Mouse (Mus musculus) CD8-positive naive resting alpha-beta T cell, adult 57 days (primary cell): ENCODE results near the gene Ftl1. TPM values are rescaled to one million over a fixed set of nuclear protein-coding genes. Genes with fewer than 3 reads are reported as not detected.

Source experiments
- total RNA-seq: library from RNA; stranded (reverse); gene quantifications from one replicate; pipeline ENCODE4 v1.2.4, GENCODE M21; 2023

Ftl1 gene
- 405 TPM for total RNA-seq

DNA sequence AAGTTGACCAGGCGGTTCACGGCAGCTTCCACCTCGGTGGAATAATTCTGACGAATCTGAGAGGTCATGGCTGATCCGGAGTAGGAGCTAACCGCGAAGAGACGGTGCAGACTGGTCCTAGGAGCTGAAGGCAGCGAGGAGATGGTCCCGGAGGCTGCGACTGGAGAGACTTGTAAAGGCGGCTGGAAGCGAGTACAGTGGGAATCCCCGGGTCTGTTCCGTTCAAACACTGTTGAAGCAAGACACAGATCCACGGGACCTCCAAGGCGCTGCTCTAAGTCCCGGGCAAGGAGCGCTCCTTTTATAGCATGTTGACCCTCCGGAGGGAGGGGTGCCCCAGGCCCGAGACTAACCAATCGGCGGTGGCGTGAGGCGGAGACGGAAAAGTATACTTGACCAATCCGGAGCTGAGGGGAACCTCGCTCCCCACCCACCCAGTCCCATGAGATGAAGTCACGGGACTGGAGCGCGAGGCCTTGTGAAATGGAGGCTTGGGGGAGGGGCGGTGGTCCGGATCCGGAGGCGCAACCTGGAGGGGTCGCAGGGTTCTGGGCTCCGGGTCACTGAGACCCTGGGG lies at the start of gene Ftl1:
Ftl1 (minus strand) TSS at position 321 of the 577 bp plus-strand sequence.

DNA sequence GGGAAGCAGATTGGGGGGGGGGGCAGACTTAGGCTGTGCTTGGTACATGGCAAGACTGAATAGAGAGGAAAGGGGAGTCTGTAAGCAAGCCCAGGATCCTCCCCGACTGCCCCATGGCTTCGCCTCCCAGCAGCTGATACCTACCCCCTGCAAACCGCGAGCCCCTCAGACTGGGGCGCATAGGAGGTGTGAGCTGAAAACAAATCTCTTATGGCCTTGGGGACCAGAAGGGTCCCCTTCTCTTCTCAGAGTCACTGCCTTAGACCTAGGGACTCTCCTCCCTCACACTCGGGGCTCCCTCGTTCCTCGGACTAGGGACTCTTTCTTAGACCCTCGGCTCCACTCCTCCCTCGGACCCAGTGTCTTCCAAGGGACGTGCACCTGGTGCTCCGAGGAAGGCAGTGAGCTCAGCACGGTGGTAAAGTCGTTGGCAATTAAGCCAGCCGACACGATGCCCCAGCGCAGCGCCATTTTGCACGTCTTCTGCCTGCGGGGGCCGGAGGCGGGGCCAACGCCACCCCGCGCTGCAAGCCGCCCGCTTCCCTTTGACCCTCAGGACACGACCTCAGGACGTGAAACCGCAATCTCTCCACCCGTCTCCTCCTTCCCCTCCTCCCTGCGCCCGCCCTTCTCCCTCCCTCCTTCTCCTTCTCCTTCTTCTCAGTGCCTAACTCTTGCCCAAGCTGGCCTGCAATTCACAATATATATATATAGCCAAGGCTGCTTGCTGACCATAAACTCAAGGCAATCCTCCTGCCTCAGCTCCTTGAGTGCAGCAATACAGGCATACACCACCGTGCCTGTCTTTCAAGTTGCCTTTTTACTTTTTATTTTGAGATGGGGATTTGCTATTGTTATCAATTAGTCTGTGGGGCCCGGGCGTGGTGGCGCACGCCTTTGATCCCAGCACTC lies 28.9 kb upstream of the Ftl1 start, which contains the start of gene Dhdh:
Dhdh (minus strand) TSS at position 513 of the 912 bp plus-strand sequence.

DNA sequence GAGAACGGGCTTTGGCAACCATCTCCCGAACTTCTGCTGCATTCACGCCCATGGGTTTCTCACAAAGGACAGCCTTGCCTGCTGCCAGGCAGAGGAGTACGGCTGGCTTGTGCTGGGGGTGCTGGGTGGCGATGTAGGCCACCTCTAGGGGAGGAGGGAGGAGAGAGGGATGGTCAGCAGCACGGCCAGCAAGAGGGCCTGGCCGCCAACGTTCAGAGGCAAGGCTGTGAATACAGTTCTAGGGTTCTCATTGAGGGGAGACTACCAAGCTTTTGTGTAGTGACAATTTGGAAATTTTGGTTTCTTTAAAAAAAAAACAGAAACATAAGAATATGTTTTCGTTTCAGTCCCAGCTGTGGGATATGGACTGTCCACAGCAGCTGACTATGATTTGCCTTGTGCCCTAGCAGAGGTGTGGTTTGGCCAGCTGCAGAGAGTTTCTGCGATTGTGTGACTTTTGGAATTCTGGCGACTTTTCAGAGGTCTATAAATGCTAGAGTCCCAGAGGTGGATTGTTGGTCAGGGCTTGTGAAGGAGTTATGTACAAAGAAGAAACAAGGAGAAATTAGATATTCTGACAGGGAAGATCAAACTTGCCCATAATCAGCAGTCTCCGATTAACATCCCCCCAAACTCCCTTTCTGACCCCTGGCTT lies 27.2 kb upstream of the Ftl1 start, which contains the start of gene Gm45808:
Gm45808 (minus strand) TSS at position 51 of the 655 bp plus-strand sequence.

DNA sequence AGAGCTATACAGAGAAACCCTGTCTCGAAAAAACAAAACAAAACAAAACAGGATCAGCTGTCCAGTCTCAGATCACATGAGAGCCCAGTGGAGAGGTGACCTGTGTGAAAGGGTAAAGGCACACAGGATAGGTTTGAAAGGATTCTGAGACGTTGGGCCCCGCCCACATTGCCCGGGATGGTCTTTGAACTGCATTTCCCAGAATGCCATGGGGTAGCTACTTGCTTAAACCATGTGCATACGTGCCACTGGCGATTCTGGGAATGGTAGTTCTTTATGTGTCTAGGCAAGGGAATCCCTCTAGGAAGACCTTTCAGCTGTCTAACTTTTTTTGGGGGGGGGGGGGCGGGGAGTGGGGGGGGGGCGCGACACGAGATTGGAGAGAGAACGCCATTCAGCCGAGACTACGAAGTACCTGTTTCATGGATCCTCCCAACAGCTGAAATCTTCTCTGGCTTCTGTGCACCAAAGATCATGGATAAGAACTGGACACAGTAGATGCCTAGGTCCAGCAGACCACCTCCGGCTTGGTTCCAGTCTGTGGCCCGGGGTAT lies 21.8 kb upstream of the Ftl1 start, which contains the start of gene Tulp2:
Tulp2 (plus strand) TSS at position 504 of the 554 bp plus-strand sequence.

DNA sequence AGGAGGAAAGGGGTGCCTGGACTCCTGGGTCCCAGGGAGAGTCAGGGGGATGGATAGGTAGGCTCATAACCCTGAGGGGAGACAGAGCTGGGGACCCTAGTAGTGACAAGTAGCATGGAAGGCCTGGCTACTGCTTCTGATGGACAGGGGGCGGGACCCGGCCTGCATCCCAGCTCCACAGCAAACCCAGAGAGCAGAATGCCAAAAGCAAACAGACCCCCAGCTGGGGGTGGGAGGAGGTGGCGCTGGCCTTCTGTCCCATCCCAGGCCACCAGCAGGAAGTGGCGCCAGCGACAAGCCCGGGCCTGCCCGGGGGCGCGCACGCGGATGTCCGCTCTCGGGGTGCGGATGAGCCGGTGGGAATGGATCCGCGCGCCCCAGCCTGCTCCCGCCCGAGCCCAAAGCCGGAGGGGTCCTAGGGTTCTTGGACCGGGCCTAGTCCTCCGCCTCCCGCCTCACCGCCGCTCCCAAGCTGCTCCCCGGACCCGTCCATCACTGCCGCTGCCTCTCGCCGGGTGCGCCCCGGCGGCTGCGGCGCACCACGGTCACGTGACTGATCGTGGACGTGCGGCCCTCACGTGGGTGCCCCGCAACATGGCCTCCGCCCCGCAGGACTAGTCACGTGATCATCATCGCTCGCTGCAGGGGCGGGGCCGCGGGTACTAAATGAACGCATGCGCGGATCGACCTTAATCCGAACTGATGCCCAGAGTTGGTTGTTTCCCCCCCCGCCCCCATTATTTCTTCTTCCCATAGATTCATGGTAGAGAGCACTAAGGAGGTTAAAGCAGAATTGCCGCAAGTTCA lies 6.8 kb upstream of the Ftl1 start, which contains the start of gene Bax:
Bax (minus strand) TSS at position 616 of the 807 bp plus-strand sequence.

DNA sequence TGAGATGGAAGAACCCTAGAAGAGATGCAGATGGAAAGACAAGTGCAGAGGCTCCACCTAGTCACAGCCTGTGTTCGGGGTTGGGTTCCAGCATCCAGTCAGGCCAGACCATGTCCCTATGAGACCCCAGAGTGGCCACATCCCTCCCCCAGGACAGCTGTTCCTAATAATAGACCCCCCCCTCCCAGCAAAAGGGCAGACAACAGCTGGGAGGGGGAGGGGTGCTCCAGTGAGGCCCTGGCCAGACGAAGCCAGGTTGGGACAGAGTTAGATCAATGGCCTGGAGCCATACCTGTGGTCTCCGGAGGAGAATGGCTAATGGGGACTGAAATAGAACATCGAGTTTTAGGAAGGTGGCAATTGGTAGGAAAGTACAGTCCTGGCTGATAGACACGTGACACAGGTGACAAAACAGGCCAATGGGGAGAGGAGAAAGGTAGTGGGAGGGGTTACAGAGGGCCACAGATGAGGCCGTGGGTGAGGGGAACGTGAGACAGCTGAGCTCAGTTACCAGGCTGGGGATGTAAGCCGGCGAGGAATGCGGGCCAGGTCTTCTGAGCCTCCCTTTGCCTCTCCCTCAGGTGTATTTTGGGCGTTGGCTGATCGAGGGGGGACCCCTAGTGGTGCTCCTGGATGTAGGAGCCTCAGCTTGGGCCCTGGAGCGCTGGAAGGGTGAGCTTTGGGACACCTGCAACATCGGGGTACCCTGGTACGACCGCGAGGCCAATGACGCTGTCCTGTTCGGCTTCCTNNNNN lies 22.0 kb downstream of the Ftl1 start, which contains the start of gene Ruvbl2:
Ruvbl2 (minus strand) TSS at position 576 of the 756 bp plus-strand sequence.

DNA sequence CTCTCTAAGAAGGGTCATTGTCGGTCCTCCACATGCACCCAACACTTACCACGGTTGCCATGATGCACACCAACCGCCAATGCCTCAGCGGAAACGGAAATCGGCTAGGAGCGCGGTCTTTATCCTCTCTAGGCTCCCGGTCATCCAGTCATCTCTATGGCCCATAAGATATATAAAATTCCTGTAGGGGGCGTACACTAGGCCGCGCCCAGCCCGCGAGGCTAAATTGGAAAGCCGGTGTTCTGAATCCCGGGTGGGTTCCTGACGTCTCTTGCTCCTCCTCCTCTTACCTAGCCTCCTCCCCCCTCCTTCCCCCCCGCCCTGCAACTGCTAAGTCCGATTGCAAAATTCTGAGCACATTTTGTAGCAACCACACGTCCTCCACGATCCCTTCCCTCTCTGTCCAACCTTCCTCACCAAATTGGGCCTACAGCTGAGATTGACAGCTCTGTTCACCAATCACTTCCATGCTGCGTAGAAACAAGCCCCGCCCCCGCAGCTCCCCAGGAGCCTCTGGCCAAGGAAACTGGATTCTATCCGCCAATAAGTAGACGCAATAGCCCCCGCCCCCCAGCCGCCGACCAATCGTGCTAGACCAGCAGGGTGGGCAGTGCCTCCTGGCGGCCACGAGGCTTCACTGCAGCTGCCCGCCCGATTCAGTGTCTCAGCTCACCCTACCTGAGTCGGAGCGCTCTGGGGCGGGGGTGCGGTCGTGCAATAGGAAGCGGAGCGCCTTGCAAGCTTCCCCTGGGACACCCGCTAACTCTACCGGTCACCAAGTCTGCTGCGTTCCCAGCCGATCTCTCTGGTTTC lies 25.3 kb downstream of the Ftl1 start, which contains the start of gene Gys1:
Gys1 (plus strand) TSS at position 642 of the 813 bp plus-strand sequence.

DNA sequence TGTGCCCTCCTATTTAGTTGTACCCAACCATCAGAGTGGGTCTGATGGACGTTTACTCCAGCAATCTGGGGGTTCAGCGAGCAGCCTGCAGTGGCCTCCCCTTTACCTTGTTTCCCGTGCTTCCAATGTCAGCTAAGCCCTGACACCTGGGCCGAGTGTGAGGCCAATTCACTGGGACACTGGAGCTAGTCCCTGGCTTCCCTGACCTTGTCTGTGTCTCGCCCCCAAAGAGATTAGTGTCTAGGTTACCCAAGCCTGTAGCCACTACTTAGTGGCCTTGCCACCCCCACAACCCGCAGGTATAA lies 39.1 kb downstream of the Ftl1 start, which contains the start of gene Lhb:
Lhb (plus strand) TSS at position 206 of the 305 bp plus-strand sequence.

DNA sequence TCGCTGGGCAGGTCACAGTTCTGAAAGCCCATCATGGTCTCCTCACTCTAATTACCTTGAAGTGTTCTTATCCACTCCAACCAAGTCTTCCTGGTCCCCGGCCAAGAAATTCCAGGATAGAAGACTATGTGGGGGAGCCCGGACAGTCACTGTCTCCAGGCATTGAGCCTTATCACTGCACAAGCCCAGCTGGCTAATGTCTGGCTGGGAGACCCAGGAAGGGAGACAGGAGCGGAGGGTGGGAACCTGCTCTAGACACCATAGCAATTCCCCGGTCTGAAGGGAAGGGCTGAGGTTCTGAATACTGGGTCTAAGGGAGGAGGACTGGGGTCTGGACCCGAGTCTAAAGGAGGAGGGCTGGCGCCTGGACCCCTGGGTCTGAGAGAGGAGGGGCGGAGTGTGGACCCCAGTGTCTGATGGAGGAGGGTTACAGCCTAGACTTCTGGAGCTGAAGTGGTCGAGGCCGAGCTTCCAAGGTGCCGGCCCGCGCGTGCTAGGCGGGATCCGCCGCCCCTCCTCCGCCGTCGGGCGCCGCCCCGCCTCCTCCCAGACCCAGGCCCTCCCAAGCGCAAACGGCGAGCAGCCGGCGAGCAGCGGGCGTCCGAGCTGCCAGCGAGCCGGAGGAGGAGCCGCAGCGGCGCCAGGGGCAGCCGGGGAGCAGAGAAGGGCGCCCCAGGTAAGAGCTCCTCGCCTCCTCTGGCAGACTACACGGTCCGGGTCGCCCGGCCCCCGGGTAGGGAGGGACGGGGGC lies 46.4 kb downstream of the Ftl1 start, which contains the start of gene Ntf5:
Ntf5 (plus strand) TSS at position 583 of the 751 bp plus-strand sequence.

Other genes with a start within 250 kb of the Ftl1 start
- gene Dkkl1, start 247.7 kb downstream of the Ftl1 start, total RNA-seq, result not detected
- not detected for gene Tead2, start 244.1 kb downstream of the Ftl1 start, total RNA-seq
- gene Cd37, start 220.8 kb downstream of the Ftl1 start, total RNA-seq, result 321 TPM
- not detected for gene Slc6a16, start 218.8 kb downstream of the Ftl1 start, total RNA-seq
- gene Slc6a21, start 182.4 kb downstream of the Ftl1 start, total RNA-seq, result not detected
- gene Trpm4, start 126.1 kb downstream of the Ftl1 start, total RNA-seq, result 7.7 TPM
- not detected for gene Hrc, start 124.6 kb downstream of the Ftl1 start, total RNA-seq
- gene Ppfia3, start 92.9 kb downstream of the Ftl1 start, total RNA-seq, result 0.21 TPM
- 1.3 TPM for gene Lin7b, start 89.3 kb downstream of the Ftl1 start, total RNA-seq
- 624 TPM for gene Snrnp70, start 64.1 kb downstream of the Ftl1 start, total RNA-seq
- gene Kcna7, start 54.2 kb downstream of the Ftl1 start, total RNA-seq, result not detected
- gene Ntf5, start 46.2 kb downstream of the Ftl1 start, total RNA-seq, result not detected
- not detected for gene Lhb, start 39.1 kb downstream of the Ftl1 start, total RNA-seq
- 10.5 TPM for gene Gys1, start 25.0 kb downstream of the Ftl1 start, total RNA-seq
- gene Ruvbl2, start 21.8 kb downstream of the Ftl1 start, total RNA-seq, result 51.4 TPM
- 82.1 TPM for gene Bax, start 7.0 kb upstream of the Ftl1 start, total RNA-seq
- gene Tulp2, start 22.0 kb upstream of the Ftl1 start, total RNA-seq, result not detected
- not detected for gene Gm45808, start 26.9 kb upstream of the Ftl1 start, total RNA-seq
- gene Dhdh, start 28.9 kb upstream of the Ftl1 start, total RNA-seq, result 1.1 TPM
- gene Nucb1, start 50.5 kb upstream of the Ftl1 start, total RNA-seq, result 78.1 TPM
- 996 TPM for gene Ppp1r15a, start 66.4 kb upstream of the Ftl1 start, total RNA-seq
- gene Plekha4, start 66.4 kb upstream of the Ftl1 start, total RNA-seq, result 0.77 TPM
- gene Hsd17b14, start 95.0 kb upstream of the Ftl1 start, total RNA-seq, result not detected
- 29.1 TPM for gene Bcat2, start 110.3 kb upstream of the Ftl1 start, total RNA-seq
- gene Fgf21, start 155.6 kb upstream of the Ftl1 start, total RNA-seq, result not detected
- 0.18 TPM for gene Fut1, start 157.4 kb upstream of the Ftl1 start, total RNA-seq
- gene Izumo1, start 161.9 kb upstream of the Ftl1 start, total RNA-seq, result 0.28 TPM
- gene Rasip1, start 167.6 kb upstream of the Ftl1 start, total RNA-seq, result 0.52 TPM
- gene Mamstr, start 180.1 kb upstream of the Ftl1 start, total RNA-seq, result not detected
- gene Fut2, start 206.5 kb upstream of the Ftl1 start, total RNA-seq, result not detected
- gene Ntn5, start 224.1 kb upstream of the Ftl1 start, total RNA-seq, result not detected
- gene Sec1, start 234.5 kb upstream of the Ftl1 start, total RNA-seq, result not detected
- gene Car11, start 240.0 kb upstream of the Ftl1 start, total RNA-seq, result 5.0 TPM
- gene Dbp, start 245.2 kb upstream of the Ftl1 start, total RNA-seq, result 34.2 TPM